In genomic region chr6:11709465-11709864, GRCm38 (mm10) we compare ENCODE assay signal across 30 mouse cellular contexts.
DNase-seq lines count a peak whose midpoint lies in the region; ATAC-seq lines count a peak whose summit lies in the region.
"Had no signal": no experiment of that assay in that cellular context is flagged by ENCODE, and none has a peak within 500 bp of the region (broad histone marks: within the 10 kb centered on the region; RNA-seq: fewer than 3 reads in every experiment).

No protein-coding gene starts in this region.

- no peak overlapping the region for H3K4me2 ChIP-seq in liver, embryonic 11.5 days
- H3K4me2 ChIP-seq in liver, embryonic 16.5 days (ENCODE audit: low read depth, low read length) = no peak overlapping the region
- H3K4me2 ChIP-seq in intestine, embryonic 15.5 days (replicated peaks) = no peak overlapping the region
- no peak overlapping the region for H3K4me2 ChIP-seq in forebrain, embryonic 14.5 days (ENCODE audit: low read length)
- H3K4me2 ChIP-seq: embryonic facial prominence, embryonic 15.5 days; forebrain, embryonic 15.5 days; heart, embryonic 12.5 days; hindbrain, embryonic 15.5 days; kidney, embryonic 15.5 days; lung, embryonic 14.5 days; midbrain, embryonic 13.5 days; neural tube, embryonic 13.5 days had no signal

- no peak for ATAC-seq in liver, embryonic 11.5 days (replicated peaks; ENCODE audit: low FRiP score)
- ATAC-seq in erythroid progenitor cell, adult 5-6 weeks (replicated peaks; ENCODE audit: low FRiP score, poor library complexity, severe bottlenecking) = peak; percentile 85
- peak; percentile 86 for ATAC-seq in liver, embryonic 16.5 days (ENCODE audit: low read depth)
- no peak for ATAC-seq in intestine, embryonic 15.5 days
- ATAC-seq in forebrain, embryonic 14.5 days = no peak
- ATAC-seq: forebrain, embryonic 15.5 days; inflammation-experienced regulatory T-cells, adult 6 months; midbrain, embryonic 13.5 days had no signal

- H3K27ac ChIP-seq in liver, embryonic 11.5 days (ENCODE audit: low read depth, low read length) = no peak overlapping the region
- no peak overlapping the region for H3K27ac ChIP-seq in liver, embryonic 16.5 days (ENCODE audit: low read length)
- H3K27ac ChIP-seq in intestine, embryonic 15.5 days = no peak overlapping the region
- H3K27ac ChIP-seq in forebrain, embryonic 14.5 days (ENCODE audit: low read depth, low read length) = no peak overlapping the region
- H3K27ac ChIP-seq: embryonic facial prominence, embryonic 10.5 days; embryonic facial prominence, embryonic 15.5 days; forebrain, embryonic 15.5 days; gastrocnemius, adult 2 months; heart, adult 2 months; hindbrain, embryonic 15.5 days; kidney, embryonic 15.5 days; layer of hippocampus, adult 2 months; left cerebral cortex, adult 2 months; midbrain, embryonic 13.5 days; neural tube, embryonic 13.5 days had no signal

- peak; percentile 4 for DNase-seq in liver
- no peak for DNase-seq in liver, embryonic 11.5 days (ENCODE audit: low spot score)
- DNase-seq in lung, postnatal 36 days = no peak
- no peak for DNase-seq in forebrain, embryonic 14.5 days (ENCODE audit: low spot score)
- DNase-seq: adrenal gland, postnatal 14 days; cerebellum, adult 2 months; cerebellum, postnatal 14 days; gastrocnemius, adult 2 months; gastrocnemius, postnatal 36 days; heart, adult 2 months; kidney, adult 18-20 months; kidney, postnatal 25 days; lung, embryonic 14.5 days; lung, postnatal 14 days; right cerebral cortex, postnatal 4 days had no signal

- H3K9me3 ChIP-seq in liver, embryonic 11.5 days (ENCODE audit: control insufficient read depth, low read length) = no peaks in the 10 kb centered on the region
- H3K9me3 ChIP-seq in liver, embryonic 16.5 days (replicated peaks; ENCODE audit: control insufficient read depth, low read length) = no peaks in the 10 kb centered on the region
- no peaks in the 10 kb centered on the region for H3K9me3 ChIP-seq in intestine, embryonic 15.5 days
- H3K9me3 ChIP-seq in forebrain, embryonic 14.5 days (replicated peaks; ENCODE audit: control insufficient read depth, low read length) = no peaks in the 10 kb centered on the region
- H3K9me3 ChIP-seq: embryonic facial prominence, embryonic 10.5 days; embryonic facial prominence, embryonic 15.5 days; forebrain, embryonic 15.5 days; heart, embryonic 12.5 days; hindbrain, embryonic 15.5 days; kidney, embryonic 15.5 days; midbrain, embryonic 13.5 days; neural tube, embryonic 13.5 days had no signal

- H3K4me1 ChIP-seq in liver, embryonic 11.5 days (replicated peaks; ENCODE audit: control insufficient read depth, insufficient read depth, low read length) = no peaks in the 10 kb centered on the region
- H3K4me1 ChIP-seq in liver, embryonic 16.5 days (ENCODE audit: control insufficient read depth, low read depth, low read length) = no peaks in the 10 kb centered on the region
- H3K4me1 ChIP-seq in intestine, embryonic 15.5 days (replicated peaks) = no peaks in the 10 kb centered on the region
- H3K4me1 ChIP-seq in forebrain, embryonic 14.5 days (ENCODE audit: control insufficient read depth, insufficient read depth, low read length) = no peaks in the 10 kb centered on the region
- H3K4me1 ChIP-seq: embryonic facial prominence, embryonic 10.5 days; embryonic facial prominence, embryonic 15.5 days; forebrain, embryonic 15.5 days; heart, embryonic 12.5 days; hindbrain, embryonic 15.5 days; kidney, embryonic 15.5 days; midbrain, embryonic 13.5 days; neural tube, embryonic 13.5 days had no signal

- H3K27me3 ChIP-seq in liver, embryonic 11.5 days (replicated peaks; ENCODE audit: control insufficient read depth, insufficient read depth, low read length) = no peaks in the 10 kb centered on the region
- H3K27me3 ChIP-seq in liver, embryonic 16.5 days (ENCODE audit: control insufficient read depth, insufficient read depth, low read depth, low read length) = no peaks in the 10 kb centered on the region
- no peaks in the 10 kb centered on the region for H3K27me3 ChIP-seq in intestine, embryonic 15.5 days (replicated peaks)
- no peaks in the 10 kb centered on the region for H3K27me3 ChIP-seq in forebrain, embryonic 14.5 days (replicated peaks; ENCODE audit: control insufficient read depth, insufficient read depth, low read length)
- H3K27me3 ChIP-seq: CH12.LX; embryonic facial prominence, embryonic 15.5 days; forebrain, embryonic 15.5 days; heart, embryonic 12.5 days; hindbrain, embryonic 15.5 days; kidney, embryonic 15.5 days; midbrain, embryonic 13.5 days; neural tube, embryonic 13.5 days had no signal

- H3K4me3 ChIP-seq in liver, embryonic 11.5 days (ENCODE audit: low read depth, low read length) = no peak overlapping the region
- H3K4me3 ChIP-seq in liver, embryonic 16.5 days (ENCODE audit: low read depth, low read length) = no peak overlapping the region
- no peak overlapping the region for H3K4me3 ChIP-seq in intestine, embryonic 15.5 days (replicated peaks)
- H3K4me3 ChIP-seq in forebrain, embryonic 14.5 days (ENCODE audit: low read depth, low read length) = no peak overlapping the region
- H3K4me3 ChIP-seq: embryonic facial prominence, embryonic 10.5 days; embryonic facial prominence, embryonic 15.5 days; forebrain, embryonic 15.5 days; gastrocnemius, adult 2 months; heart, adult 2 months; heart, embryonic 12.5 days; hindbrain, embryonic 15.5 days; kidney, embryonic 15.5 days; layer of hippocampus, adult 2 months; left cerebral cortex, adult 2 months; midbrain, embryonic 13.5 days; neural tube, embryonic 13.5 days had no signal

- H3K36me3 ChIP-seq in liver, embryonic 11.5 days (ENCODE audit: control insufficient read depth, insufficient read depth, low read length) = no peaks in the 10 kb centered on the region
- H3K36me3 ChIP-seq in liver, embryonic 16.5 days (ENCODE audit: control insufficient read depth, insufficient read depth) = no peaks in the 10 kb centered on the region
- no peaks in the 10 kb centered on the region for H3K36me3 ChIP-seq in intestine, embryonic 15.5 days
- no peaks in the 10 kb centered on the region for H3K36me3 ChIP-seq in forebrain, embryonic 14.5 days (ENCODE audit: control insufficient read depth, insufficient read depth, low read length)
- H3K36me3 ChIP-seq: embryonic facial prominence, embryonic 10.5 days; embryonic facial prominence, embryonic 15.5 days; forebrain, embryonic 15.5 days; heart, embryonic 12.5 days; hindbrain, embryonic 15.5 days; kidney, embryonic 15.5 days; midbrain, embryonic 13.5 days; neural tube, embryonic 13.5 days had no signal

- H3K9ac ChIP-seq in liver, embryonic 11.5 days (ENCODE audit: low read depth, low read length) = no peak overlapping the region
- no peak overlapping the region for H3K9ac ChIP-seq in liver, embryonic 16.5 days (ENCODE audit: low read depth, low read length)
- H3K9ac ChIP-seq in intestine, embryonic 15.5 days = no peak overlapping the region
- H3K9ac ChIP-seq in forebrain, embryonic 14.5 days (ENCODE audit: low read length) = no peak overlapping the region
- H3K9ac ChIP-seq: embryonic facial prominence, embryonic 15.5 days; forebrain, embryonic 15.5 days; heart, embryonic 12.5 days; hindbrain, embryonic 15.5 days; kidney, embryonic 15.5 days; lung, embryonic 14.5 days; midbrain, embryonic 13.5 days; neural tube, embryonic 13.5 days had no signal

Comparison
In these comparisons a context has a peak if more than half of its experiments do, and no peak if none do; other contexts are left out.
1. ATAC-seq: peak in erythroid progenitor cell, adult 5-6 weeks (single experiment) and liver, embryonic 16.5 days (single experiment); none in liver, embryonic 11.5 days (single experiment), intestine, embryonic 15.5 days (single experiment) and forebrain, embryonic 14.5 days (single experiment).